Mouse (Mus musculus) embryonic fibroblast, embryonic 13.5 days (primary cell): ENCODE results near the gene Muc5ac.
"Not testable (repeated sequence)": the region's sequence is repeated elsewhere in the genome, so short reads cannot be mapped to it uniquely, and the experiment has no call there.

Experiments used
- CTCF ChIP-seq: IDR thresholded peaks from 2 replicates; pipeline ENCODE4 v1.5.1; 2011; ENCODE audit warnings: mild to moderate bottlenecking, control low read depth, low read length, moderate library complexity, borderline replicate concordance; ENCODE audit not compliant: insufficient read depth
- POLR2A ChIP-seq: IDR thresholded peaks from 2 replicates; pipeline ENCODE4 v1.6.1; 2011; ENCODE audit warnings: low read depth, mild to moderate bottlenecking, control low read depth, low read length, moderate library complexity

DNA sequence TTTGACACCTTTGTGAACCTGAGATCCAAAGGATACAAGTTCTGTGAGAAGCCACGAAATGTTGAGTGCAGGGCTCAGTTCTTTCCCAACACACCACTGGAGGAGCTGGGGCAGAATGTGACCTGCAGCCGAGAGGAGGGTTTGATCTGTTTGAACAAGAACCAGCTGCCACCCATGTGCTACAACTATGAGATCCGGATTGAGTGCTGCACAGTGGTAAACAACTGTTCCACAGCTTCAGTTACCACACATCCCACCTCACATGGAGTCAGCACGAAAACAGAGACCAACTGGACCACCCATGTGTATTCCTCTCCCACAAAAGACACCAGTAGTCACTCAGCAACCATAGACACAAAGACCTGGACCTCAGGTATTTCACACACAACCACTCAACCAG is 19.1 kb downstream of the Muc5ac start:
- TF ChIP-seq POLR2A, CTCF: not testable (repeated sequence)
